Mouse (Mus musculus) layer of hippocampus, postnatal 10 days (tissue): ENCODE measurements around the gene Tmub1. TPM values are rescaled to one million over a fixed set of nuclear protein-coding genes. Genes with fewer than 3 reads are reported as not detected.
"Not testable (repeated sequence)": the region's sequence is repeated elsewhere in the genome, so short reads cannot be mapped to it uniquely, and the experiment has no call there.

Experiments used
- DNase-seq, 2 experiments: peaks; one replicate each; pipeline ENCODE4 v3.0.0; 2021; ENCODE audit warnings: low spot score in 2 of 2
- total RNA-seq, 2 experiments: library from RNA; stranded (reverse); gene quantifications; 2 replicates each; pipeline ENCODE4 v1.2.3; 2021

The Tmub1 gene
- total RNA-seq, 2 experiments from 2014 or later: 24.1 to 26.4 TPM

DNA sequence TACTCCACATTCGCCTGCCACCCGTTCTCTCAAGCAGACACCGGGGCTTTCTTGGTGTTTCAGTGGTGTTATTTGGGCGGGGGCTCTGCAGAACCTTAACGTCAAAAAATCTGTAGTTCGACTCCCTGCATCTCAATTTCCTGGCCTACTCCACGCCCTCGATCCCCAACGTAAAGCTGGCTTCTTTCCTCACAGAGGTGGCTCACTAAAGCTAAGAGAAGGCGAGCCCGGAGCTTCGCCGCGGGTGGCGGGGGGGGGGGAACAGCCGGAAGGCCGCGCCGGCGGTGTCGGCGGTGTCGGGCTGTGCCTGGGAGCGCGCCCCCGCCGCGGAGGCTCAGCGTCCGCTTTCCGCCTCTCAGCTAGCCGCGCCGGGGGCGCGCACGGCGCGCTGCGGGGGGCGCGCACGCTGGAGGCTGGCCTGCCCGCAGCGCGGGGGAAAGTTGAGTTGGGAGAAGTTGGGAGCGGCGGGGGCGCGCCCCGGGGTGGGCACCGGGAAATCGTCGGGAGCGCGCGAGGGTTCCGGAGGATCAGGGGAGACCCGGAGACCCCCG lies 22.7 kb downstream of the Tmub1 start:
- DNase-seq: peak; percentile 72 to 80

DNA sequence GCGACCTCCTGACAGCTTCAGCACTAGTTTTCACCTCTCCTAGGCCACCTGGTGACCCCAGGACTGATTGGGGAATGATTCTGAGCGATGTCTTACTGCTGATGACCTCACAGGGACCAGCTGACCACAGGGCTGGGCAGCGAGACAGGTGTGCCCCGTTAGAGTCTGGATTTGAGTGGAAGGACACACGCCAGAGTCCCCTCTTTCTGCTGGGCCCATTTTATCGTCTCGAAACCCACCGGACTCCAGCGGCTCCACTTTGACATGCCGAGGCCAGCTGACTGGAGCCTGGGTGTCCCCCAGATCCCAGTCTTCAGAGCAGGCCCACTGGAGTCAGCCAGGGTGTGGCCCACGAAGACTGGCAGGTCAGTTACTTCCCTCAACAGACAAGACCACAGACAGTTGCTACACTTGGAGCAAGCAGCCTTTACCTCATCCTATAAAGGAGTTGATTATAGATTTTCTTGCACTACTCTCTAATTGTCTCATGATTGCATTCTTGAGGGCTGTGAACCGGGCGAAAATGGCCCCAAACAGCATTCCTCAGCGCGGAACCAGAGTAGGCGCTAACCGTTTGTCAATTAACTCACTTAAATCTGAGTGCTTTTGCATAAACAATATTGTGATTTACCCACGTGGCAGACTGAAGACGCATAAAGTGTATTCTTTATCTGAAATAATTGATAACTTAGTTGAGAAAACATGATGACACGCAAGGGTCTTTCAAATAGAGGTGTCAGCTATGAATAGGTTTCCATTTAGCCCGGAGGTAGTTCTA lies 23.5 kb downstream of the Tmub1 start:
- no peak for DNase-seq

DNA sequence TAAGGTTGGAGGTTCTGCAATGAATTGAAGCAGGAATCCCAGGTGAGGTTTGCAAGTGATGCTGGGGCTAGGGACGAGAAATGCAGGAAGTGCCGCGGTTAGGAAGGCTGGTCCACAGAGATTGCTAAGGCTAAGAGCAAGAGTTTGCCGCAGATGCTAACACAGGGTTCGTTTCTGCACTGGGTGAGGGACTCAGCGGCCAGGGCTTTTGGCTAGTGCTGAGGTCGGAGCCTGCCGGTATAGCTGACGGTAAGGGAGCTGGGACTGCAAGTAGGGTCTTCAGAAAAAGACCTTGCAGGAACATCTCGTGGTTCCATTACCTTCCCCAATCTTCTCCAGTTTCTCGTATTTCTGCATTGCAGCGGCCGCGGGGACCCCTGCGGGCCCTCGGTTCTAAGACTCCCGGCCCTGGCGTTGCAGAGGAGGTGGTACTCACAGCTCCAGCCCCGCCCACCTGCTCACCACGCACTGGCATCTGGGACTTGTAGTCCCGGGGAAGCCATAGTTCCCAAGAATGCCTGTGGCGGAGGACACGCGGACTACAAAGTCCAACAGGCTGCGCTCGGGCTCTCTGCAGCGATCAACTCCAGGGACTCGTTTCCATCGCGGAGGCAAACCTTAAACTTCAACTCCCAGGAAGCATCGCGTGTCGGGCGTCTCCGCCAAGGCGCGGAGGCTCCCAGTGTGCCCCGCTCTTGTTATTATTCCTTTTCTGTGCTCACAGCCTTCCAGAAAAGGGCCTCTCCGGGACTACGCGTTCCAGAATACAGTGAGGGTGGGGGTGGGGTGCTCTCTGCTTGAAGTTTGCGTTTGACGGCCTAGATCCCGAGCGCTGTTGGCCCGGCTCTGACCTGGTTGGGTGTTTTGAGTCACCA lies 24.3 kb downstream of the Tmub1 start, which contains the start of the genes Cdk5 and Slc4a2:
Gene Cdk5, minus strand, starts transcription at position 402 of the 875 bp plus-strand sequence.
Gene Slc4a2, plus strand, starts transcription at position 709 of the 875 bp plus-strand sequence.
- peak; percentile 97 for DNase-seq

DNA sequence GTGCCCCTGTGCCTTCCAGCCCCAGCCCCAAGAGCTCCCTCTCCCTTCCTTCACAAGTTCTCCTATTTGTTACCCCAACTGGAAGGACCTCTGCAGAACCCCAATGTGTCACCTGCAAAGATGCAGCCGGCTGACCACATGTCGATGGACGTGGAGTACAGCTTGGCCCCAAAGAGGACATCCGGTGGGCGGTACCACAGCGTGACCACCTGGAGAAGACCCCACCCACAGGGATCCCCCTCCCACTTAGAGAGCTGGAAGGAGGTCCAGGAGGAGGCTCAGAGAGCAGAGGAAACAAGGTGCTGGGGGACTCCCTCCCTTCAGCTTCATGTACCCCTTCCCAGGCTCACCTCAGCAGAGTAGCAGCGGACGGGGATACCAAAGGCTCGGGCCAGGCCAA lies 27.3 kb downstream of the Tmub1 start:
- no peak for DNase-seq

DNA sequence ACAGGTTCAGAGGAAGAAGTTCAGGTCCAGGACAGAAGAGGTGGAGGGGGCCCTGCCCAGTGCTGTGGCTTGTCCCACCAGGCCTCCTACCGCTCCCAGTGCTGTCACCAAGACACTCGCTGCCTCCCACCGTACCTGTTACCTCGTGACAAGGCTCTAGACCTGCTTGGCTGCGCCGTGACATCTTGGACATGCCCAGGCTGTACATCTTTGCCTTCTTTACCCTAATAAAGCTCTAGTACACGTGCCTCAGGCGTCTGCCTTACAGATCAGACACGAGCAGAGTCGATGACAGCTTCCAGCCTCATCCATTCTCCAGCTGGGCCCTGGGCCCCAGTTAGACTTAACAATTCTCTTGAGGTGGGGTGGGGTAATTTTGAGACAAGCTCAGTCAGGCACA lies 30.1 kb downstream of the Tmub1 start:
- no peak for DNase-seq

DNA sequence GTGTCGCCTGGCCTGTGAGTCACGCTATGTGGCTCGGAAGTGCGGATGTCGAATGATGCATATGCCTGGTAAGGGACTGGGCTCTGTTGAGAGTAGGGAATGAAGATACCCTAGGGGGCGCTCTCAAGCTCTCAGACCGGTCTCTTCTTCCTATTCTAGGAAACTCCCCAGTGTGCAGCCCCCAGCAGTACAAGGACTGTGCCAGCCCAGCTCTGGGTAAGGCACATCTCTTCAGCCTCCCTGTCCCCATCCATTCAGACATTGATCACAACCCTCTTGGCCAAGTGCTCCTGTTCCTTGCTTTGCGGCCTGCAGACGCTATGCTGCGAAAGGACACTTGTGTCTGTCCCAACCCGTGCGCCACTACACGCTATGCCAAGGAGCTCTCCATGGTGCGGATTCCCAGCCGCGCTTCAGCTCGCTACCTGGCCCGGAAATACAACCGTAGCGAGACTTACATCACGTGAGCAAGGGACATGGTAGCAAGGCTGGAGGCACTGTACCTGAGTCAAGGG lies 31.4 kb downstream of the Tmub1 start:
- DNase-seq: peak; percentile 74 to 77

DNA sequence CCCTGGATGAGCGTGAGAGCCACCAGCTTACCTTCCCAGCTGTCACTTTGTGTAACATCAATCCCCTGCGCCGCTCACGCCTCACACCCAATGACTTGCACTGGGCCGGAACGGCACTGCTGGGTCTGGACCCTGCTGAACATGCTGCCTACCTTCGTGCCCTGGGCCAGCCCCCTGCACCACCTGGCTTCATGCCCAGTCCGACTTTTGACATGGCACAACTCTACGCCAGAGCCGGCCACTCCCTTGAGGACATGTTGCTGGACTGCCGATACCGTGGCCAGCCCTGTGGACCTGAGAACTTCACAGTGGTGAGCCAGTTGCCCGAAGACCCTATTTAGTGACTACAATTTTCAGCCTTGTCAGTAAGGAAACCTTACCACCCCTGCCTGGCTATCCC lies 33.7 kb downstream of the Tmub1 start:
- DNase-seq: no peak

DNA sequence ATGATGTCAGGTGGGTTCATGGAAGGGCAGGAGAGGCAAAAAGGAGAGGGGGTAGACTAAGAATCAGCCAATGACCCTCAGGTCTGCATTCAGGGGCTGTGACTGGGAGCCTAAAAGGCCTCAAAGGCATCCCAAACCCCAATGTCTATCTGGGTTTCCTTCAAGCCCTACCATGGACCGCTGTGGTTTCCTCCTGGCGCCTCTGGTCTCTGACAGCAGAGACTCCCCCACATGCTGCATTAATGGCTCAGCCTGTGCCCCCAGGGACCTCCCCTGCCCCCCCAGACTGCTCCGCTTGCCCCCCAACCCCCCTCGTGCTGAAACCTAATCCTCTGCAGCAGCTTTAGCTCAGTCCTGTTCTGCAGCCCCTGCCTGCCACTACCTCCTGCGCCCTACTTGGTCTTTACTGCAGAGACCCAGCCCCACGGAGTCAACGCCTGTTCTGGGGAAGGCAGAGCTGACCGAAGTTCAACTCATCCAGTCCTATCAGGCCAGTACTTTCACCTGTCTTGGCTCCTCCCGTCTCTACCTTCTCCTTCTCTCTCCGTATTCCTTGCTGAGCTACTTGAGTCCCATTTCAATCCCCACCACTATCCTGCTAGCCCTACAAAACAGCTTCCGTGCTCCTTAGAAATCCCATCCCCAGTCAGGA lies 34.5 kb downstream of the Tmub1 start, which contains the start of gene Asic3:
Gene Asic3, plus strand, starts transcription at position 351 of the 652 bp plus-strand sequence.
- DNase-seq: no peak

DNA sequence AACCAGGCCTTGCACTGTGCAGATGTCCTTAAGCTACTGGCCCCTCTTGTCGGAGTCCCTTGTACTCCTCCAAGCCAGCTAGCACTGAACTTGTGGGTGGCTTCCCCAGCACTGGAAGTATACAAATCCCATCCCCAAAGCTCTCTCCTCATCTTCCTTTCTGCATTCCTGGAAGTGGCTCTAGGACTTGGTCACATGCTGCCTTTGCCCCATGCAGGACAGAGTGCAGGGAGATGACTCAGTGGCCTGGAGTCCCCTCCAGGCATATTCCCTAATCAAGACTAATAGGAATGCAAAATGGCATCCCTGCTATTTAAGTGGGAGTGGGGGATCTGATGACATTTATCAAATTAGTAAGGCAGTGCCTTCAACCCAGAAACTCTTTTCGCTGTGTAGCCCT lies 35.6 kb downstream of the Tmub1 start:
- DNase-seq: no peak

DNA sequence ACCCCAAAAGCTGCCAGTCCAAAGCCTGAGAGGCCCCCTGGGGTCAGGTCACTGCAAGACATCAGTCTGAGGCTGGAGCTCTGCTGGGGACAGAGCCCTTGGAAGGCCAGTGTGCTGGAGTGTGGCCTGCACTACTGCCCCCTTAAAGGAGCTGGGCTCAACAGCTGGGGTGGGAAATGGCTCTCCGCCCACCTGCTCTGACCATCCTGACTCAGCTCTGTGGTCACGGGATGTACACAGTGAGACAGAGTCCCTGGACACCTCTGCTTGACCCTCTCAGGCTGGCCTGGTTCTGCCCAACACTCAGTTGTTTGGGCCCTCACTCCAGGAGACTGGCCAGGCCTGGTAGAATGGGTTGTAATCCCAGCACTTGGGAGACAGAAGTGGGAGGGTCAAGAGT lies 38.2 kb downstream of the Tmub1 start:
- DNase-seq: no peak

DNA sequence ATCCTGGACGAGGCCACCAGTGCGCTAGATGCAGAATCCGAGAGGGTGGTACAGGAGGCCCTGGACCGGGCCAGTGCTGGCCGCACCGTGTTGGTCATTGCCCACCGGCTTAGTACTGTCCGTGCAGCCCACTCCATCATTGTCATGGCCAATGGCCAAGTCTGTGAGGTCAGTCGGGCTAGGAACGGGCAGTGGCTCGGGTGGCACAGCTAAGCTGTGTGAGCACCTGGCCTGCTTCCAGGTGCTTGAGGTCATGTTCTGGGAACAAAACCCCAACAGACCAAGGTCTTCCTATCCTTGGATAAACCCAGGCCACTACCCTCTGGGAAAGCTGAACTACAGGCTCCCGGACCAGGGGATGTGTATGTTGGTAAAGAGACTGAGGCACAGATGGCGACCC lies 39.0 kb downstream of the Tmub1 start:
- DNase-seq: no peak

DNA sequence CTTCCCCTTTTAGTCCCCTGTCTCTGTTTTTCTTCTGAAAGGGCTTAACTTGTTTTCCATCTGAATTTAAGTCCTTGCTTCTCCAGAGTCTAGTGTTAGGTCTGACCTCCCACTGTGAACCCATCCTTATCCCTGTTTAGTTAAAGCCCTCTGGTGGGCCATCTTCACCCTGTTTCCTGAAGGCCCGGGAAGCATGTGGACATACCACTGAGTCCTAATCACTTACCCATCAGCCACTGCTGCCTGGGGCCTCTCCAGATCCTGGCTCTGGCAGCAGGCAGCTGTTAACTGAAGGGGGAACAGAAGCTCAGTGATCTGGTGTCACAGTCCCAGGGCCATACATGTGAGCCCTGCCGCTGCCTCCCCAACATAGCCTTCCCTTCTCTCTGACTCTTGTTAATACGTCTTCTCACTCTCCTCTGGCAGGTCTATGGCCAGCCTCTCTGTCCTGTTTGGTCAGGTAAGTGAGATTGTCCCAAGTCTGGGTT lies 42.2 kb downstream of the Tmub1 start:
- DNase-seq: no peak

DNA sequence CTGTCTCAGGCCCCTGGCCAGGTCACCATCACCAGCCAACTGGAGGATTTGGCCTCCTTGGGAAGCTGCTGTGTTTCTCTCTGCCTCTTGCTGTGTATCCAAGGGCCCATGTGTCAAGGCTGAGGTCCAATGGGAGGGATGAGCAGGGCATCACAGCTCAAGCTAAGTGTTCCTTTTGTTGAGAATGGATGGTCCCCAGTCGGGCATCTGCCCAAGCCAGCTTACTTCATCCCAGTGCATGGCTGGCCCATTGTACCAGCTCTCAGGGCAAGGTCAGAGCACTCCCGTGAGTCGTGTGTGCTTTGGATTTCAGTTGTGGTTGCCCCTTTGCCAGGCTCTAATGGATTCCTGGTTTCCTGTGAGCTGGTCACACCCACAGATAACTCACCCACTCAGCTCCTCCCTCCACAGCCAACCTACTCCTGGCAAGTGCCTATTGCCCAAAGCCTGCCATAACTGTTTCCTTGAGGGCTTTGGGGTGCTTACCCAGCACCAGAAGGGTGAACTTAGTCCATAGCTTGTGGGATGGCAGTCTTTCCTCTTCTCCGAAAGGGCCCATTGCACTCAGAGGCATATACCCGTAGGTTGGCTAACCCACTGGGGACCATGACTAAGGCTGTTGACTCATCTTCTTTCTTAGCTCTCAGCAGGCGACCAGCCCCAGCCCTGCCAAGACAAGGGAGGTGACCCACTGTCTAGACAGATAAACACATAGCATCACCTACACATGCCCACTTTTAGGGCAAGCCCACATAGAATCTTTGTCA lies 42.9 kb downstream of the Tmub1 start:
- DNase-seq: no peak

DNA sequence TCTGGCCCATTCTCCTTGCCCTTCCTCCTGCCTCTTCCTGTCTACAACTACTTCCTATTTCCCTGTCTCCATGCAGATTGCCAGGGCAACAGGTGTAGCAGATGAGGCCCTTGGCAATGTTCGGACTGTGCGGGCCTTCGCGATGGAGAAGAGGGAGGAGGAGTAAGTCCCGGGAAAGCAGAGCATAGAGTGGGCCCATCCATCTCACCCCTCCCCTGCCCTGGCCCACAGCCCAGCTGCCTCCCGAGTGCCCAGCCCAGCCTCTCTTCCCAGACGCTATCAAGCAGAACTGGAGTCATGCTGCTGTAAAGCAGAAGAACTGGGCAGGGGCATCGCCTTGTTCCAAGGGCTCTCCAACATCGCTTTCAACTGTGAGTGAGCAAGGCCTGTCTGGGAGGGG lies 45.7 kb downstream of the Tmub1 start:
- DNase-seq: no peak

DNA sequence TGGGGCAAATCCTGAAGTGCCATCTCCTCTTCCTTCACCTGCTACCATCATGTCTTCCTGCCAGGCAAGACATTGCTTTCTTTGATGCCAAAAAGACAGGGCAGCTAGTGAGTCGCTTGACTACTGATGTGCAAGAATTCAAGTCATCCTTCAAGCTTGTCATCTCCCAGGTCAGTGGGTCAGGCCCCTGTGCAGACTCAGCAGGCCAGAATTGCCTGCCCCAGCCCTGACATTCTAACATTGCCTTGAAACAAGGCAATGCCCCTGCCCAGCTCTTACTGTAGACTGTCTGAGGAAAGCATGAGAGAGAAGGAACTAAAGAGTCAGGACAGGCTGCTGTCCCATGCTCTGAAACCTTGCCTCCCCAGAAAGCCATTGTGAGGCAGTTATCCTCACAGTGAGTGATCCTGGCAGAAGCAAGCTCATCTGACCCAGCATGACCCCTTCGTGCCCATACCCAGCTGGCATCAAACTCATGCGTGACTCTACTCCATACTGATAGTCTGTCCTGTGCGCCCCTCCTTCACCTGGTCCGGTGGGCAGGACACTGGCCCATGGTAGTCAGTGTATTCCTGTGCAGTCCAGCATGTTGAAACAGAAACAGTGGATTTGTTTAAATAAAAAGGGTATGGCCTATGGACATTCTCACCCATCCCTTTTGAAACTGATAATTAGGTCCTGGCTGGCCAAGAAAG lies 46.6 kb downstream of the Tmub1 start:
- no peak for DNase-seq

DNA sequence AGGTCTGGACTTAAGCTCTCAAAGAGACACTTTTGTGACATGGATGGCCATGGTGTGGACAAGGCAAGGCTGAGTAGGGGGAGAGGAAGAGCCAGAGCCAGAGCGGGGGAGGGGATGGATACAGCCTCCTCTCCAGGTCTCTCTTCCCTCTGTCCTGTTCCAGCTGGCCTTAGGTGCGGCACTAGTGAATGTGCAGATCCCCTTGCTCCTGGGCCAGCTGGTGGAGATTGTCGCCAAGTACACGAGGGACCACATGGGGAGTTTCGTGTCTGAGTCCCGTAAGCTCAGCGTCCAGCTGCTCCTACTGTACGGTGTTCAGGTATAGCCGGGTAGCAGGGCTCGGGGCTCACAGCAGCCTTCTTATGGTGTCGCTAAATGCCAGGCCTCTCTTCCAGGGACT lies 47.3 kb downstream of the Tmub1 start:
- DNase-seq: no peak

DNA sequence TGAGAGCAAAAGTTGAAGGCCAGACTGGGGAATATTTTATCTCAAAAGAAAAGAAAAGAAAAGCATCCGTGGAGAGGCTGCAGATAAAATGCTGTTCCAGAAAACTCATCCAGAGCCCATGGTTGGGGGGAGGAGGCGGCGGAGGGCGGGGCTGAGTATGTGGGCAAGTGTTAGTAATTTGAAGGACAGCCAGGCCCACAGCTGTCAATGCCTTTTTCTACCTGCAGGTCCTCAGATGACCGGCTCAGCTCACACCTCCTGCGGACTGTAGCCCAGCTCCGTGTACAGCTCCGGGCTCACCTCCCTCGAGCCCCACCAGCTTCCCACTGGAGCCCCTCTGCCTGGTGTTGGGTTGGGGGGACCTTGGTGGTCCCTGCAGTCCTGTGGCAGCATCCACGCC lies 48.0 kb downstream of the Tmub1 start:
- DNase-seq: no peak

DNA sequence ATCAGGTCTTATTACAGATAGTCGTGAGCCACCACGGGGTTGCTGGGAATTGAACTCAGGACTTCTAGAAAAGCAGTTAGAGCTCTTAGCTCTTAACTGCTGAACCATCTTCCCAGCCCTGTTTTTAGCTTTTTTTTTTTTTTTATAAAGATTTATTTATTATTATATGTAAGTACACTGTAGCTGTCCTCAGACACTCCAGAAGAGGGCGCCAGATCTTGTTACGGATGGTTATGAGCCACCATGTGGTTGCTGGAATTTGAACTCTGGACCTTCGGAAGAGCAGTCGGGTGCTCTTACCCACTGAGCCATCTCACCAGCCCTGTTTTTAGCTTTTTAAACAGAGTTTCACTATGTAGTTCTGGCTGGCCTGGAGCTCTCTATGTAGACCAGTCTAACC lies 51.4 kb downstream of the Tmub1 start:
- DNase-seq: not testable (repeated sequence)
